Mouse (Mus musculus) kidney, postnatal 0 days (tissue): ENCODE data around the gene Acvr2b. TPM values are rescaled to one million over a fixed set of nuclear protein-coding genes. Genes with fewer than 3 reads are reported as not detected.

Experiments
- ATAC-seq: fragments of 200-750 bp; cut with Nextera tagmentation; replicated peaks from 2 replicates; pipeline ENCODE4 v1.8.0; 2017; ENCODE audit warnings: low read depth, moderate number of reproducible peaks, moderate TSS enrichment, moderate library complexity; ENCODE audit not compliant: low FRiP score
- DNase-seq: peaks from one replicate; pipeline ENCODE4 v3.0.0-alpha.2; 2016; ENCODE audit warnings: low spot score
- H3K27ac ChIP-seq: fragments of 300-500 bp; sonication (generic); 2 replicates; pipeline ENCODE4 v1.5.1; 2014; ENCODE audit warnings: mild to moderate bottlenecking
- H3K27me3 ChIP-seq: fragments of 300-500 bp; sonication (generic); 2 replicates; pipeline ENCODE4 v1.6.1; 2014; ENCODE audit warnings: low read length, mixed read lengths; ENCODE audit not compliant: insufficient read depth
- H3K36me3 ChIP-seq: fragments of 300-500 bp; sonication (generic); 2 replicates; pipeline ENCODE4 v1.6.1; 2014; ENCODE audit warnings: low read length, mixed read lengths; ENCODE audit not compliant: insufficient read depth
- H3K4me1 ChIP-seq: fragments of 300-500 bp; sonication (generic); replicated peaks from 2 replicates; pipeline ENCODE4 v1.6.1; 2014; ENCODE audit warnings: antibody characterized with exemption, low read length, mixed read lengths; ENCODE audit not compliant: insufficient read depth
- H3K4me2 ChIP-seq: fragments of 300-500 bp; sonication (generic); 2 replicates; pipeline ENCODE4 v1.6.1; 2014; ENCODE audit warnings: mild to moderate bottlenecking, low read length, moderate library complexity, mixed read lengths
- H3K4me3 ChIP-seq: fragments of 300-500 bp; sonication (generic); replicated peaks from 2 replicates; pipeline ENCODE4 v1.5.1; 2014; ENCODE audit warnings: low read depth, low read length
- H3K9ac ChIP-seq: fragments of 300-500 bp; sonication (generic); 2 replicates; pipeline ENCODE4 v1.6.1; 2014; ENCODE audit warnings: low read depth, low read length
- H3K9me3 ChIP-seq: fragments of 300-500 bp; sonication (generic); replicated peaks from 2 replicates; pipeline ENCODE4 v1.6.1; 2016; ENCODE audit warnings: low read length, inconsistent platforms, mixed read lengths
- CTCF ChIP-seq: IDR thresholded peaks from 2 replicates; pipeline ENCODE4 v1.5.1; 2016; ENCODE audit warnings: antibody characterized with exemption, low read depth, mild to moderate bottlenecking, moderate library complexity
- WGBS: fragments of 180-500 bp; shearing (Covaris S2); extraction: QIAGEN DNeasy Blood & Tissue Kit; methylation state at CpG from one replicate; pipeline ENCODE4 v1.1.7; 2014; 5-methylcytosine and 5-hydroxymethylcytosine counted together
- polyA plus RNA-seq: library from polyadenylated mRNA; unstranded; fragments of >200 nt; fragmentation: Nextera tagmentation; extraction: Ambion mirVana; gene quantifications from 2 replicates; pipeline ENCODE4 v1.2.1, GENCODE M21; 2015

The Acvr2b gene
- polyA plus RNA-seq, 1 experiment from 2014 or later = 17.6 TPM

GRCm38 (mm10) chr9:119472412-119472918, 70.5 kb downstream of the Acvr2b start:
- peak; percentile 36 for DNase-seq

GRCm38 (mm10) chr9:119473011-119473410, 71.1 kb downstream of the Acvr2b start:
- H3K27me3 ChIP-seq = no peaks in the 10 kb centered on the region

More at GRCm38 (mm10) chr9:119472412-119472918, 70.5 kb downstream of the Acvr2b start:
- Histone ChIP-seq H3K27ac (no peak overlapping the region), H3K9ac (no peak overlapping the region), H3K4me1 (no peaks in the 10 kb centered on the region), H3K27me3 (no peaks in the 10 kb centered on the region), H3K9me3 (no peaks in the 10 kb centered on the region), H3K4me3 (no peak overlapping the region), H3K4me2 (no peak overlapping the region), H3K36me3 (no peaks in the 10 kb centered on the region)
- TF ChIP-seq CTCF = no peak
- no peak for ATAC-seq
- 56% methylated on average over 11 of the region's 11 CpGs for WGBS

GRCm38 (mm10) chr9:119473608-119474164, 71.8 kb downstream of the Acvr2b start:
- 69% methylated on average over 9 of the region's 9 CpGs for WGBS
- H3K36me3 ChIP-seq = no peaks in the 10 kb centered on the region
- no peak overlapping the region for H3K27ac ChIP-seq
- ATAC-seq (no peak), DNase-seq (no peak)
- H3K4me1 ChIP-seq = no peaks in the 10 kb centered on the region; the same call in 1 of the 2 replicates
- H3K27me3 ChIP-seq = no peaks in the 10 kb centered on the region
- no peak overlapping the region for H3K9ac ChIP-seq
- no peaks in the 10 kb centered on the region for H3K9me3 ChIP-seq
- H3K4me2 ChIP-seq = no peak overlapping the region
- no peak for TF ChIP-seq CTCF
- H3K4me3 ChIP-seq = no peak overlapping the region

More at GRCm38 (mm10) chr9:119473011-119473410, 71.1 kb downstream of the Acvr2b start:
- no peak overlapping the region for H3K27ac ChIP-seq
- DNase-seq (no peak), ATAC-seq (no peak)
- H3K9me3 ChIP-seq = no peaks in the 10 kb centered on the region
- TF ChIP-seq CTCF = no peak
- H3K4me1 ChIP-seq = no peaks in the 10 kb centered on the region; the same call in 1 of the 2 replicates
- H3K36me3 ChIP-seq = no peaks in the 10 kb centered on the region
- WGBS = 90% methylated on average over 1 of the region's 1 CpGs
- no peak overlapping the region for H3K9ac ChIP-seq
- H3K4me3 ChIP-seq = no peak overlapping the region
- no peak overlapping the region for H3K4me2 ChIP-seq

DNA sequence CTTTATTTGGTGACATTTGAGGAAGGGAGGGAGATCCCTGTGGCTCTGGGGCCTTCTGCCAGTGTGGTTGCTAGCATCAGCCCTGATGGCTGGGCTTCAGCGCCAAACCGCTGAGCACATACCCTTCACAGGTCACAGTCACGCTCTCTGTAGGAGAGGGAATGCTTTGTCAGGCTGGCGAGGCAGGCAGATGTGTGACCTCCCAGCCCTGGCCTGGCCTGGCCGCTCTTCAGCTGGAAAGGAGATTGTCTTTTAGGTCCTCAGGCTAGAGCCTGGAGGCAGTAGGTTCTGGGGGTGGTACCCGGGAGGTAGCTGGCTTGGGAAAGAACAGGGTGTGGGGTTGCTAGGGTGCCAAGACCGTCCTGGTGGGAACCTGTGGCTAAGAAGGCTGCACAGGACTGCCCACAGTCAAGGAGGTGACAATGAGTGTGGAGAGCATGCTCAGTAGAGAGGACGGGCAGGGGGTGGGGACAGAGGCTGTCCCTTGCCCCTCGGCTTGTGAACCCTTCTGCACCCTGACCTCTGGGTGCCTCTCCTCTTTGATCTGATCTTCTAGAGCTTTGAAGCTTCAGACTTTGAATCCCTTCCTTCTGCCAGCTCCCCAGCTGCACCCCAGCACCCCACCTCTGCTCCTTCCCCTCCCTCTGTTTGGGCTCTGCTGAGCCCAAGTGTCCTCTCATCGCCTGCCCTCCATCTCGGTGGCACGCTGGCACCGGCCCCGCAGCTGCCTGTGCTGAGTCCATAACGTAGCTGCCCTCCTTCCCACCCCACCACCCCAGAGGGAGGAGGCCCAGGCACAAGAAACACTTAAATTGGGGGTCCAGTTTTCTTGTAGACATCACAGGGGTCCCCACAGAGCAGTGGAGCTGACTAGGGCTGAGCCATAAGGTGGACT, 73.0 kb downstream of the Acvr2b start:
- ATAC-seq = no peak
- no peaks in the 10 kb centered on the region; the same call in 1 of the 2 replicates for H3K4me1 ChIP-seq

DNA sequence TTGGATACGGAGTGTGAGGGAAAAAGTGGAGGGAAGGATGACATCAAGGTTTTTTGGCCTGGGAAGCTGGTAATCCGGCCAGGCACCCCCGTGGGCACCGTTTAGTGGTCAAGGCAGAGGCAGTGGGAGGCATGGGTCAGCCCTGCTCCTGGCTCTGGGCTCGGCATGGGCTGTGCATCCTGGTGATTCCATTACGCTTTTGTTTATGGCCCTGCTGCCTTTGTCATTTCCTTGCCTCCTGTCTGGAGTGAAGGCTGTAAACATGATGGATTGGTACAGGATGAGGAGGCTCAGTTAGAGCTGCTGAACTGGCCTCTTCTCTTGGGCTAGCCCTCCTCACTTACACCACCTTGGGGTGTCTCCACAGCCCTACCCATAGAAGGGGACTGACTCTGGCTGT, 75.8 kb downstream of the Acvr2b start:
- Histone ChIP-seq H3K4me1 (no peaks in the 10 kb centered on the region; the same call in 1 of the 2 replicates), H3K4me3 (no peak overlapping the region), H3K4me2 (no peak overlapping the region), H3K27me3 (no peaks in the 10 kb centered on the region), H3K9ac (no peak overlapping the region), H3K36me3 (no peaks in the 10 kb centered on the region), H3K27ac (no peak overlapping the region), H3K9me3 (no peaks in the 10 kb centered on the region)
- WGBS = 8% methylated on average over 6 of the region's 6 CpGs
- DNase-seq (peak; percentile 80), ATAC-seq (no peak; the same call in 1 of the 2 replicates)
- TF ChIP-seq CTCF = no peak

More for the DNA sequence above, 73.0 kb downstream of the Acvr2b start:
- Histone ChIP-seq H3K27me3 (no peaks in the 10 kb centered on the region), H3K9me3 (no peaks in the 10 kb centered on the region), H3K4me3 (no peak overlapping the region), H3K27ac (no peak overlapping the region), H3K9ac (no peak overlapping the region), H3K4me2 (no peak overlapping the region), H3K36me3 (no peaks in the 10 kb centered on the region)
- no peak for TF ChIP-seq CTCF
- DNase-seq = no peak
- WGBS = 59% methylated on average over 15 of the region's 15 CpGs

- Histone ChIP-seq H3K9ac (no peak overlapping the region), H3K4me1 (no peaks in the 10 kb centered on the region; the same call in 1 of the 2 replicates), H3K4me3 (no peak overlapping the region), H3K4me2 (no peak overlapping the region), H3K9me3 (no peaks in the 10 kb centered on the region), H3K36me3 (no peaks in the 10 kb centered on the region), H3K27me3 (no peaks in the 10 kb centered on the region), H3K27ac (no peak overlapping the region)
- 74% methylated on average over 11 of the region's 11 CpGs for WGBS
- no peak for DNase-seq
- no peak for TF ChIP-seq CTCF
- no peak for ATAC-seq
These were observed 76.4 kb downstream of the Acvr2b start for GRCm38 (mm10) chr9:119478345-119478744.
